Mouse (Mus musculus): ENCODE results near the gene Scube1.

DNA sequence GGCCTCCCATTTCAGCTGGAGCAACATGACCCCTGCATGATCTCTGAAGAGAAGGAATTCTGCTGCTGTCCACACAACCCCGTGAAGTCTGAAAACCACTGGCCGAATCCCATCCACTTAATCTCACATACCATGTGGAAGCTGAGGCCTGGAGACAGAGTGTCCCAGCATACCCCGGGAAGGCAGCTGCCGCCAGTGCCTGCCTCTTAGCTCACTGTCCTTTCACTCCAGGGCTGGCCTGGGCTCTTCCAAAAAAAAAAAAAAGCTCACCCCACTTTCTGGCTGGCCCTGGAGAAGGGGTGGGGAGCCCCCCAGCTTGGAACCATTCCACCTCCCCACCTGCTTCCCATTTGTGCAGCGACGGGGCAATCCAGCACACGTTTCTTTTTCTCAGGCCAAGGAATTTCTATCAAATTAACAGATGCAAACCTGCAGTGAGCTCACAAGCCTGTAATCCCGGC is 32.9 kb downstream of the Scube1 start:
- TF ChIP-seq CTCF (IDR thresholded peaks at IDR 0.05; ENCODE audit: low read depth) (no peak), EP300 (IDR thresholded peaks at IDR 0.05; ENCODE audit: low read depth) (no peak)
